Mouse (Mus musculus) MEL (cell line): Measurements from ENCODE around the gene Mrpl42.

Experiments
- CTCF ChIP-seq, 3 experiments: IDR thresholded peaks in 2 of 3; conservative IDR thresholded peaks in 1 of 3; 2 replicates each; pipeline ENCODE4 v1.5.1; 2011 to 2012; ENCODE audit warnings: low read length in 3 of 3, low read depth in 2 of 3, mild to moderate bottlenecking in 2 of 3, improper control_type of control experiment in 1 of 3, inconsistent platforms in 1 of 3, mixed read lengths in 1 of 3, moderate library complexity in 1 of 3; ENCODE audit not compliant: control insufficient read depth in 1 of 3, insufficient read depth in 1 of 3, poor library complexity in 1 of 3, severe bottlenecking in 1 of 3
- EP300 ChIP-seq, 2 experiments: IDR thresholded peaks; 2 replicates each; pipeline ENCODE4 v1.6.1; 2011; ENCODE audit warnings: improper control_type of control experiment in 2 of 2, low read length in 2 of 2, low read depth in 1 of 2, mild to moderate bottlenecking in 1 of 2
- MAZ ChIP-seq: IDR thresholded peaks from 2 replicates; pipeline ENCODE4 v1.6.1; 2012; ENCODE audit warnings: low read depth, mild to moderate bottlenecking, inconsistent platforms, low read length, improper control_type of control experiment
- MYC ChIP-seq: IDR thresholded peaks from 2 replicates; pipeline ENCODE4 v1.6.1; 2011; ENCODE audit warnings: low read depth, mild to moderate bottlenecking, low read length, improper control_type of control experiment, moderate library complexity
- POLR2A ChIP-seq, 2 experiments: IDR thresholded peaks; 2 replicates each; pipeline ENCODE4 v1.6.1; 2011 to 2012; ENCODE audit warnings: low read length in 2 of 2, mild to moderate bottlenecking in 2 of 2, control low read depth in 1 of 2, improper control_type of control experiment in 1 of 2, low read depth in 1 of 2, moderate library complexity in 1 of 2; ENCODE audit not compliant: control insufficient read depth in 1 of 2, insufficient read depth in 1 of 2, poor library complexity in 1 of 2
- RAD21 ChIP-seq: IDR thresholded peaks from 2 replicates; pipeline ENCODE4 v1.6.1; 2011; ENCODE audit warnings: mild to moderate bottlenecking, low read depth, low read length, improper control_type of control experiment
- RCOR1 ChIP-seq: IDR thresholded peaks from 2 replicates; pipeline ENCODE4 v1.6.1; 2012; ENCODE audit warnings: low read depth, mild to moderate bottlenecking, inconsistent platforms, low read length, improper control_type of control experiment
- TAL1 ChIP-seq: IDR thresholded peaks from 2 replicates; pipeline ENCODE4 v1.6.1; 2012; ENCODE audit warnings: mild to moderate bottlenecking, inconsistent platforms, low read length, moderate library complexity, mixed read lengths
- TCF12 ChIP-seq: IDR thresholded peaks from 2 replicates; pipeline ENCODE4 v1.6.1; 2014; ENCODE audit warnings: low read depth, mild to moderate bottlenecking, inconsistent platforms, low read length, improper control_type of control experiment, moderate library complexity
- UBTF ChIP-seq: IDR thresholded peaks from 2 replicates; pipeline ENCODE4 v1.6.1; 2012; ENCODE audit warnings: low read depth, mild to moderate bottlenecking, inconsistent platforms, low read length, improper control_type of control experiment, moderate library complexity, borderline replicate concordance; ENCODE audit not compliant: insufficient read depth
- ZC3H11A ChIP-seq: IDR thresholded peaks from 2 replicates; pipeline ENCODE4 v1.6.1; 2012; ENCODE audit warnings: low read depth, mild to moderate bottlenecking, inconsistent platforms, low read length, improper control_type of control experiment
- ZNF384 ChIP-seq: IDR thresholded peaks from 2 replicates; pipeline ENCODE4 v1.6.1; 2012; ENCODE audit warnings: low read depth, mild to moderate bottlenecking, inconsistent platforms, low read length, improper control_type of control experiment

DNA sequence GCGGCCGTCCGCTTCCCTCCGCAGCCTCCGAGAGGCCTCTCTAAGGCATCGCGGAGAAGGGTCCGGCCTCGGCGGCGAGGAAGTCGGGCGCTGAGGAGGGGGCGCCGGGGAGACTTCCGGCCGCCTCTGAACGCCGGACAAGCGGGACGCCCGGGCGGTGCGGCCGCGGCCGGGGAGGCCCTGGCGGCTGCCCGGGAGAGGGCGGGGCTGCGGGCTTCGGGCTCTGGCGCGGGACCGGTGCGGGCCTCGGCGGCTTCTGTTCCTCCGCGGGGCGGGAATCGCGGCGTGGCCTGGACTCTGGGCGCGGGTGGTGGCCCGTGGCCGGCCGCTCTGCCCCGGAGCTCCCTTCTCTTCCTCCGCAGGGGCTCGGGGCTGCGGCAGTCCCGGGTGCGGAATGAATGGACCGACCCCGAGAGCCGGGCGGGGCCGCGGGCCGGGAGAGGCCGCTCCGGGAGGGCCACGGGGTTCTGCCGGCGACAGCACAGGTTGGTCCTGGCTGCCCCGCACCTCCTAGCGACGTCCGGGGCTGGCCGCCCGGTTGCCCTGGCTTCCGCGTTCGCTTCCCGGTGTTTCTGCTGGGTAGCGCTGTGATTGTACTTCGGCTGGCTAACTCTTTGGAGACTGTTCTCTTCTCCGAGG is 13.7 kb upstream of the Mrpl42 start:
- TF ChIP-seq CTCF (IDR thresholded peaks at IDR 0.05 in 2 of 3, conservative IDR thresholded peaks at IDR 0.05 in 1 of 3; ENCODE audit: control insufficient read depth in 1 of 3, insufficient read depth in 1 of 3, low read depth in 2 of 3, low read length in 3 of 3, poor library complexity in 1 of 3, severe bottlenecking in 1 of 3) = no peak
- no peak for TF ChIP-seq TCF12
- TF ChIP-seq POLR2A (IDR thresholded peaks at IDR 0.05; ENCODE audit: control insufficient read depth in 1 of 2, insufficient read depth in 1 of 2, low read depth in 1 of 2, low read length in 2 of 2, poor library complexity in 1 of 2) = 0 out of 4 replicates have a peak, but pooled peaks of 1 of the 2 experiments have one; percentile 31
- no peak for TF ChIP-seq MAZ
- TF ChIP-seq EP300 (IDR thresholded peaks at IDR 0.05; ENCODE audit: low read depth in 1 of 2, low read length in 2 of 2) = no peak
- no peak for TF ChIP-seq ZC3H11A
- no peak for TF ChIP-seq MYC
- TF ChIP-seq ZNF384 = no peak
- TF ChIP-seq RCOR1 = no peak
- no peak for TF ChIP-seq TAL1
- no peak for TF ChIP-seq RAD21
- TF ChIP-seq UBTF = peak; percentile 19; the same call in 1 of the 2 replicates
